Mouse (Mus musculus) C2C12 (cell line): ENCODE results near the gene Esrrb.

ENCODE experiments used
- CEBPB ChIP-seq: IDR thresholded peaks from one replicate; pipeline ENCODE4 v1.6.1; 2011; ENCODE audit warnings: low read depth, mild to moderate bottlenecking, control low read depth, moderate library complexity
- CTCF ChIP-seq: IDR thresholded peaks from one replicate; pipeline ENCODE4 v1.5.1; 2011; ENCODE audit not compliant: control insufficient read depth, insufficient read depth, insufficient read length
- USF1 ChIP-seq: IDR thresholded peaks from one replicate; pipeline ENCODE4 v1.6.1; 2011; ENCODE audit warnings: low read depth, mild to moderate bottlenecking, control low read depth, moderate library complexity

GRCm38 (mm10) chr12:86470912-86471311, 110.0 kb downstream of the Esrrb start:
- no peak for TF ChIP-seq CTCF
- no peak for TF ChIP-seq CEBPB
- TF ChIP-seq USF1 = no peak
